Mouse (Mus musculus): ENCODE results near the gene Trrap.

DNA sequence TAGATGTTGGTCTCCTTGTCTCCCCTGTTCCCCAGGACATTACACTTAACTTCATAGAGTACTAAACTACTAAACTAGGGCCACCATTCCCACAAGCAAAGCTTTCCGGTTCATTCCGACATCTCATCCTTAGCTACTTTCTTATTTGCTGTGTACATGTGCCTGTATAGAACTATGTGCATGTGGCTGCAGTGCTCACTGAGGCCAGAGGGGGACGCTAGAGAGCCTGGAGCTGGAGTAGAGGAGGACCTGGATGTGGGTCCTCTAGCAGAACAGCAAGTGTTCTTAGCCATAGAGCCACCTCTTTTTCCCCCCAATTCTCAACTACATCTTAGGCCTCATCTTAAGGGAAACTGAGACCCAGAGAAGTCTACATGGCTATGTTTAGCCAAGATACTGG, 42.0 kb upstream of the Trrap start:
- TF ChIP-seq POLR2A (IDR thresholded peaks at IDR 0.05; ENCODE audit: control insufficient read depth, low read depth, low read length) (no peak), CTCF (IDR thresholded peaks at IDR 0.05; ENCODE audit: control insufficient read depth, insufficient read depth, insufficient replicate concordance, low read depth, low read length) (peak; percentile 69; the same call in 1 of the 2 replicates)

Data from testis, adult 2 months (tissue).